Mouse (Mus musculus) heart, postnatal 0 days (tissue): ENCODE results near the gene Metap2.

Experiments
- CTCF ChIP-seq: IDR thresholded peaks from 2 replicates; pipeline ENCODE4 v1.5.1; 2016; ENCODE audit warnings: antibody characterized with exemption, control low read depth, low read depth
- EP300 ChIP-seq: IDR thresholded peaks from 2 replicates; pipeline ENCODE4 v1.6.1; 2016; ENCODE audit warnings: antibody characterized with exemption, low read depth

DNA sequence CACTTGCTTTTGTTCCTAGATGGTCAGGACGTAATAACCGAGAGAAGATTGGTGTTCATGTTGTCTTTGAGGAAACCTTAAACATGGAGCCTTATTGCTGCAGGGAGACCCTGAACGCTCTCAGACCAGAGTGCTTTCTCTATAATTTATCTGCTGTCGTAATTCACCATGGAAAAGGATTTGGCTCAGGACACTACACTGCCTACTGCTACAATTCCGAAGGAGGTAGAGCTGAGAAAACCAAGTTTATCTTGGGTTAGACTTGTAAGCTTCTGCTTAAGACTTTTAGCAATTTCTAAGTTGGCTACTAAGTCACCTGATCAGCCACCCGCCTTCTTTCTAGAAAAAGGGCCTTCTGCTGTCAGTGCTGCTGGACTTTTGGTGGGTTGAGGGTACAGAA, 40.8 kb downstream of the Metap2 start:
- TF ChIP-seq CTCF (no peak), EP300 (no peak)
